9 mouse cellular contexts compared by ENCODE assay signal in genomic region chr1:53850891-53851290, GRCm38 (mm10).
DNase-seq lines count a peak whose midpoint lies in the region; ATAC-seq lines count a peak whose summit lies in the region.
"Had no signal": no experiment of that assay in that cellular context is flagged by ENCODE, and none has a peak within 500 bp of the region (broad histone marks: within the 10 kb centered on the region; RNA-seq: fewer than 3 reads in every experiment).

No protein-coding gene starts in this region.

- H3K4me3 ChIP-seq in liver, embryonic 15.5 days (replicated peaks), result no peak overlapping the region
- H3K4me3 ChIP-seq: embryonic facial prominence, embryonic 13.5 days had no signal

- H3K9ac ChIP-seq in liver, embryonic 15.5 days, result no peak overlapping the region
- H3K9ac ChIP-seq: embryonic facial prominence, embryonic 13.5 days had no signal

- H3K4me2 ChIP-seq in liver, embryonic 15.5 days, result no peak overlapping the region
- H3K4me2 ChIP-seq: embryonic facial prominence, embryonic 13.5 days had no signal

- ATAC-seq in liver, embryonic 15.5 days (ENCODE audit: insufficient read depth), result peak; percentile 34; the same call in 1 of the 2 replicates

- peak overlapping the region; percentile 41; the same call in 1 of the 2 replicates for H3K27ac ChIP-seq in liver, embryonic 15.5 days (replicated peaks)
- H3K27ac ChIP-seq: embryonic facial prominence, embryonic 13.5 days had no signal

- H3K27me3 ChIP-seq in liver, embryonic 15.5 days, result no peaks in the 10 kb centered on the region
- H3K27me3 ChIP-seq: embryonic facial prominence, embryonic 13.5 days had no signal

- no peaks in the 10 kb centered on the region for H3K36me3 ChIP-seq in liver, embryonic 15.5 days (replicated peaks)
- H3K36me3 ChIP-seq: embryonic facial prominence, embryonic 13.5 days had no signal

- WGBS in liver, embryonic 15.5 days (ENCODE audit: insufficient replicate concordance), result 27% methylated on average over 6 of the region's 6 CpGs

- peaks cover 3% of the 10 kb centered on the region; the same call in 1 of the 2 replicates for H3K4me1 ChIP-seq in liver, embryonic 15.5 days (replicated peaks)

- peak; percentile 19 for DNase-seq in gastrocnemius, postnatal 25 days
- no peak for DNase-seq in gastrocnemius, postnatal 4 days (ENCODE audit: low spot score in 2 of 2)
- peak; percentile 4 for DNase-seq in c-Kit-positive CD71-positive TER-119-positive erythroid progenitor cells, embryonic 14.5 days (ENCODE audit: low spot score)
- DNase-seq in spleen, postnatal 4 days (ENCODE audit: low spot score in 2 of 2), result peak; percentile 36 to 68
- DNase-seq in layer of hippocampus, postnatal 14 days (ENCODE audit: low spot score in 2 of 2), result no peak
- no peak for DNase-seq in yolk sac, embryonic 10.5 days (ENCODE audit: low spot score)
- DNase-seq in cerebellum, adult 11 months, result no peak

- no peaks in the 10 kb centered on the region for H3K9me3 ChIP-seq in liver, embryonic 15.5 days (replicated peaks)
- H3K9me3 ChIP-seq: embryonic facial prominence, embryonic 13.5 days had no signal

Comparison
In these comparisons a context has a peak if more than half of its experiments do, and no peak if none do; other contexts are left out.
1. DNase-seq: peak in gastrocnemius, postnatal 25 days (single experiment), c-Kit-positive CD71-positive TER-119-positive erythroid progenitor cells, embryonic 14.5 days (single experiment) and spleen, postnatal 4 days (2 of 2); none in gastrocnemius, postnatal 4 days (0 of 2), layer of hippocampus, postnatal 14 days (0 of 2), yolk sac, embryonic 10.5 days (single experiment) and cerebellum, adult 11 months (single experiment).